Mouse (Mus musculus) forelimb bud, embryonic 11.5 days (tissue): ENCODE results near the gene Zfp85.
"Not testable (repeated sequence)": the region's sequence is repeated elsewhere in the genome, so short reads cannot be mapped to it uniquely, and the experiment has no call there.

Experiments used
- DNase-seq: peaks from one replicate; pipeline ENCODE4 v3.0.0-alpha.2; 2012; ENCODE audit warnings: low read depth, low spot score

Gene Zfp85

DNA sequence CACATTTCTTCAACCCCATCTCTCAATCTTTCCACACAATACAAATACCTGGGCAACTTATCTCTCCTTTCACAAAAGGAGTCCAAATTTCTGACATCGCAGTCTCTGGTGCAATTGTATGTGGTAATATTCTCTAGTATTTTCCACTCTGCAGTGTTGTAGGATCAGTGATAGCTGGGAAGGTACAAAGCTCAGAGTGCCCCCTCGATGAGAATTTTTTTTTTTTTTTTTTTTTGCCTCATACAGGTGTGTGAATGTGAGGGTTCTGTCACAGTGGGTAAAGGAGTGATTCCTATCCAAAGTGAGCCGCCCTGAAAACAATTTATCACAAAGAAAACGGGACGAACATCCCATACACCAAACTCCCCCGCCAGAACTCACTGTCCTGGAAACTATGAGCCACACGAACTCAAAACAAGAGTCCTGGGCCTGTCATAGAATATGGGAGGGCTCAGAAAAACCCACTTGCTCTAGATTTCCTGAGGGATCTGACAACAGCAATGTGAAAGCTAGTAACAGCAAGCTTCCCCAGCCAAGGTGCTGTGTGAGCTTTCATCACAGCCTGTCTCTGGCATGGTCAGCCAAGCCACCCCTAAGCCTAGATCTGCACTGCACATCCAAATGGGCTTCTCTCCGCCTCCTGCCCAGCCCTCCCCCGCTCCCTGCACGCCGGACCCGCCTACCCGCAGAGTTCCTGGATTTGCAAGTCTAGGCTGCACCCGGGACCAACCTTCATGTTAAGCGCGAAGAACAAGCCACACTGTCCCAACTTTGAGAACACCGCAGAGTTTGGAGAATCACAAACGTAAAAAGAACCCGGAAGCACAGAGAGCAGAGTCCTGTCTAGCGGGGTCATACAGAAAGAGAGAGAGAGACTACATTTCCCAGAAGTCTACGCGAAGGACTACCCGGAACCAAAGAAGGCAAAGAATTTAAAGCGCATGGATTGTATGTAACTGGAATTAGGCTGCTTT lies at the start of gene Zfp85:
Gene Zfp85, minus strand, starts transcription at position 896 of the 974 bp plus-strand sequence.
- peak; percentile 40 for DNase-seq

DNA sequence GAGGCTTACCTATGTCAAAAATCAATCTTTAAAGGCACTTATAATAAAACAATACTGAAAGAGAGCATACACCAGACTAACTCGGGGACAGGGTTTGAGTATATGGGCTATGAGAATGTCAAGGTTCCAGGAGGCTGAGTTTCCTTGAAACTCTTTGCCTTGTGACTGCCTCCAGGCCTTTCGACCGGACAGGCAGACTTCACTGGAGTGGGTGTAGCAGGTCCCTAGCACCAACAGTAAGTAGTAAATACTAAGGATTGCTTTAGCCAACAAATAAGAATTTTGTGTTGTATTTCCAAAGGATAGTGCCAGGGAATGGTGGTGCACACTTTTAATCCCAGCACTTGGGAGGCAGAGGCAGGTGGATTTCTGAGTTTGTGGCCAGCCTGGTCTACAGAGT lies 44.1 kb upstream of the Zfp85 start:
- DNase-seq, result not testable (repeated sequence)

DNA sequence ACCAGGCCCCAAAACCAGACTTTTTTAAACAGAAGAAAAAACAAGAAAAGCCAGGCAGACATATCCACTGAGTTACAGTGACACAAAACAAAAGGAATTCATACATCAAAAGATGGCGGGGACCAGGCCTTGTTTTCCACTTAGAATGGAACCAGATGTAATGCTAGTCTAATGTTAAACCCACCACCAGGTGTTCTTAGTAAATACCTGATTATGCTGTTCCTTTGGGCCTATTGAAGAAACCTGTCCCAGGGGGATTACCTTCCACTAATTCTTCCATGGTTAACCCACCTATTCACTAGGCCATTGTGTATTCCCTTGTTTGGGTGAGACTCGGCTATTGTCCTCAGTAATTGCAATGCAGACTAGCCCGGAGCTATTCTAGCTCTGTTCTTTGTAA lies 43.6 kb upstream of the Zfp85 start:
- no peak for DNase-seq

DNA sequence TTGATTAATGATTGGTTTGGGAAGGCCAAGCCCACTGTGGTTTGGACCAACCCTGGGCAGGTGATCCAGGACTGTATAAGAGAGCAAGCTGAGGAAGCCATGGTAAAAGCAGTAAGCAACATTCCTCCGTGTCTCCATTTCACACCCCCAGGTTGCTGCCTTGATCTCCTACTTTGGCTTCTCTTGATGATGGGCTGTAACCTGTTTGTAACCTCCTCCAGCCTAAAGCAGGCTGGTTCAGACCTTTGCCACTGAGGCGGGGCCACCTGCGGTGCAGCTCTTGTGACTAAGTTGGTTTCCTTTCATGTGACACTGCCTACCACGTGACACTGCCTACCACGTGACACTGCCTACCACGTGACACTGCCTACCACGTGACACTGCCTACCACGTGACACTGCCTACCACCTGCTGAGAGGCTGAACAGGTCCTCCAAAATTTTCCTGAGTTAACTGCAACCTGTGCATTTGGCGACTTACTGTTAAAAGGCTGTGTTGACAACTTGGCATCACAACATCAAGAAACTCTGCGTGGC lies 37.0 kb upstream of the Zfp85 start:
- no peak for DNase-seq

DNA sequence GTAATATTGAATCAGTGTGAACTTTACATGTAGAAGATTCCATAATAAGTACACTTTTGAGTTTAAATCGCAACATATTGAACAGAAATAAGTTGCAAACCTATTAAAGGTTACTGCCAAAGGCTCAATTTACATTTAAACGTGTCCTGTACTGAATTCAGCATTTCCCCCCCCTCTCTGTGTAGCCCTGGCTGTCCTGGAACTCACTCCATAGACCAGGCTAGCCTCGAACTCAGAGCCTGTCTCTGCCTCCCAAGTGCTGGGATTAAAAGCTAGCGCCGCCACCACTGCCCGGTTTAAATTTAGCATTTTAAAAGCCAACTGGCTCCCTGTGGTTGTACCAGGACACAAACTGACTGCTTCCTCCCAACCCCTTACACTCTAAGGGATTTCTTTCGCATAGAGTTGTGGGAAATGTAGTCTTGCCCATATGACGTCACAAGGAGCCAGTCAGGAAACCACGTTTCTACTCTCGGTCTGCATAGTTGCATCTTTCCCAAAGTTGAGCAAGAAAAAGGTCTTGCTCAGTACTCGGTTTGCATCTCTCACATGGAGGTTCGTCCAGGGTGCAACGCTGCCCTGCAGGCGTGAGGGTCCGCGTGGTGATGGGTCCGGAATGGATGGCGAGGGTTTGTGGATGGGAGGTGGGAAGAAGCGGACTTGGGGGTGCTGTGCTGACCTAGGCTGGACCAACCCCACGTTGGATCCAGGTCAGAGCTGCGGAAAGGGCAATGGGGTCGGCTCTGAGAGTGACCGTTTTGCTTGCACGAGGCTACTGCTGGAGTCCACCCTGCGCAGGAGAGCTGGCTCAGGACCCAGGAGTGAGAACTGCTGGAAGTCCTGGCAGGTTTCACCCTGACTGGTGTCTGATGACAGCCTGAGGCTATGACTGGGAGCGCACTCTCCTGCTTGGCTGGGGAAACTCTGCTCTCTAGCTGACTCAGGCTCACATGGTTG lies 24.5 kb upstream of the Zfp85 start, which contains the start of gene Zfp493:
Gene Zfp493, plus strand, starts transcription at position 429 of the 957 bp plus-strand sequence.
- peak; percentile 82 for DNase-seq

DNA sequence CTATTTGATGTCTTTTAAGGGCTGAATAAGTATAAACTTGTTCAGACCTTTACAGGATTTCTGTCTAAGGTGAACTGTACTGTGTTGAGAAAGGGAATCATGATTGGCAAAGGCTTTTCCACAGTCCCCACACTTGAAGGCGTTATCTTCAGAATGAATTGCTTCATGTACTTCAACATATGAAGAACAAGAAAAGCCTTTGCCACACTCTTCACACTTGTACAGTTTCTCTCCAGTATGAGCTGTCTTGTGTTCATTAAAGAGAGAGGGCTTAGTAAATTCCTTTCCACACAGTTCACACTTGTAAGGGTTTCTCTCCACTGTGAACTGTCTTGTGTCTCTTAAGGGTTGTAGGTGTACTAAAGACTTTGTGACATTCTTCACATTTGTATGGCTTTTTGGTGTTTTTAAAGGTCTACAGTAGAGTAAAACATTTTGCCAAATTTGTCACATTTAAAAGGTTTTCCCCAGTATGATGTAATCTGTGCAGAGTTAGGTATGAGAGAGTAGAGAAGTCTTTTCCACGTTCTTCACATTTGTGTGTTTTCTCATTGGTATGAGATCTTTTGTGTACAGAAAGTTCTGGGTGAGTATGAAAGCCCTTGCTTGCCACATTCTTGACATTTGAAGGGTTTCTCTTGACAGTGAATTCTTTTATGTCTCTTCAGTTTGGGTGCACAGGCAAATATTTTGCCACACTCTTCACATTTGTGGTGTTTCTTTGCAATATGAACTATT lies 8.2 kb upstream of the Zfp85 start:
- no peak for DNase-seq

DNA sequence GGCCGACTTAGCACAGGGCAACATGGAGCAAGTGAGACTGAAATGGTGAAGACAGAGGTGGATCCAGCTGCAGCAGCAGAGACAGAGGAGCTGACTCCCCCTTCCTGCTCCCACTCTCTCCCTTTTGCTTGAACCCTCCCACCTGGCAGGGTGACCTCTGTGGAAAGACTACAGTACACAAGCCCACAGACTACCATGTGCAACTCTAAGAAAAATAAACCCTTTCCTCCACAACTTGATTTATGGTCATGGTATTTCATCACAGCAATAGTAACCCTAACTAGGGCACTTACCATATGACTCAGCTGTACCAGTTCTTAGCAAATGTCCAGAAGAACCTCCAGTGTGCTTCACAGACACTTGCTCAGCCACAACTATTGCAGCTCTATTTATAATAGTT lies 4.9 kb upstream of the Zfp85 start:
- no peak for DNase-seq

DNA sequence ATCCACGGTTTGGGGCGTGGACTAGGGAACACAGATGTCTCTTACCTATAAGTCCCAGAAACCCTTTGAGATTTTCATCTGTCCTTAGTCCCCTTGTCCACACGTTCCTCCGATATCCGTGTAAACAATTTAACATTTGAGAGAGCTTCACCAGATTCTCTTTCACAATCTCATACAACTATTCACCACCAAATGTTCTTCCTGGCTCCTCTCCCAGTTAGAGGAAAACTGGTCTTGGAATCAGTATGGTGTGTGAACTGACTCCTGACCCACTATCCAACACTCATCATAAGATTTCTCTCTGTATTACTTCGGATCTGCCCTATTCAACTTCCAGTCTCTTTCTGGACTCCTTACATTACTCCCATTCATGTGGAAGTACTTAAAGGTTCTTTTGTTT lies 733 bp upstream of the Zfp85 start:
- DNase-seq, result no peak

DNA sequence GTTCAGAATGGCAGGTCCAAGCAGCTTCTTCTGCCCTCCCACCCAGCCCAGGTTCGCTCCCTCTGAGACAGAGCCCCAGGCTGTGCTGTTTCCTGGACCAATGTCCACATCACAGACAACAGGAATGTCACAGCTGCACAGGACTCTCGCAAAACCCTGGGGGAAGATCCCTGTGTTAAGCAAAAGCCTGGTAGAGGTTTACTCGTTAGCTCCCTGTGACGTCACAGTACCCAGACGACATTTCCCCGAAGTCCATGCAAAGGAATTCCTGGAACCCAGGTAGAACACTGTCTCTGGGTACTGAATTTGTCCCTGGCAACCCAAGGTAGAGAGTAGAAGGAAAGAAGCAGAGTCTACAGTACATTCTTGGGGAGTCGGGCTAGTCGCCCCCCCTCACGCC lies 11.1 kb downstream of the Zfp85 start:
- no peak for DNase-seq

DNA sequence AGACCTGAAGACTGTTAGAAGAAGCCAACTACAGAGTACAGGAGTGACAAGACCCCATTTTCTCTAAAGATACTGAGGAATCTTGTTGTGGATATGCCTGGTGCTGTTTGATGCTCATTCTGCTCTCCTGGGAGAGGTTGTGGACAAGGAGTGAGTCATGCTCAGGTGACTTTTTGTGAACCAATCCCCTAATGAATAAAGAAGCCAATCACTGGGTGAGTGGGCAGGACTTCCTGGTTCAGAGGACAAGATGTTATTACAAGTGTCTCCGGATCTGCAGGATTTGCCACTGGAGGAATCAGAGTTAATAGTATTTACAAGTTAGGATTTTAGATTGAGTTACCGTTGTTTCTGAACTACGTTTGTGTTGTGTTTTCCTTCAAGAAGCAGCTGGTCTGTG lies 12.1 kb downstream of the Zfp85 start:
- DNase-seq, result no peak

DNA sequence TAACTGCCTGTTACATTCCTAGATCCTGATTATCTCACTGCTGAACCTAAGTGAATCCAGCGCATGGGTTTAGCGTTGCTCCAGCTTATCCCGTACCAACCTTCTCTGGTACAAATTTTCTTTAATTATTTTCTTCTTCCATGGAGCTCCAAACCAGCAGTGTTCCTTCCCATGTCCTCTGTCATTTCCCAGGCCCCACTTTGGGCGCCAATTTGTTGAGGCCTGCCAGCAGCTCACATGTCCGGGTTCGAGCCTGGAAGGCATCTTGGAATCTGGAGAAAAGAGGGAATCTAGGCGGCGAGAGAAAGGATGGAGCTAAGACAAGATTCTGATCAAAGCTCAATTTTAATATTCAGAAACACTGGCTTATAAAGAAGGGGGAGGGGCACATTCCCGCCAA lies 20.6 kb downstream of the Zfp85 start:
- not testable (repeated sequence) for DNase-seq

DNA sequence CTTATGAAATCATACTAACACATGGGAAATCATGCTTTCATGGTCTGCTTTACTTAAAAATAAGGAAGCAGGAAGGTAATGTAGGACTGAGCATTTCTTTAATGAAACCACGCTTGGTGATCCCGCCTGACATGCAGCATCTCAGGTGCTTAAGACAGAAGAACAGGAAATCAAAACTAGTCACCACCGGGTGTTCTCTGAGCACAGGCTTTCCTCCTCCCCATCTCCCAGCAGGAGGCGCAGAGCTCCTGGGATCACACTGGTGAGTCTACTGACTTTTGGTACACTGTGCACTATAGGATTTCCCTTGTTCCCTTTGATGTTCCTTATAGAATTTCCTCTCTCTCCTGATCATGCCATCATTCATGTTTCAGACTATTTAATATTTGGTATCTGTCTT lies 25.6 kb downstream of the Zfp85 start:
- DNase-seq, result not testable (repeated sequence)

DNA sequence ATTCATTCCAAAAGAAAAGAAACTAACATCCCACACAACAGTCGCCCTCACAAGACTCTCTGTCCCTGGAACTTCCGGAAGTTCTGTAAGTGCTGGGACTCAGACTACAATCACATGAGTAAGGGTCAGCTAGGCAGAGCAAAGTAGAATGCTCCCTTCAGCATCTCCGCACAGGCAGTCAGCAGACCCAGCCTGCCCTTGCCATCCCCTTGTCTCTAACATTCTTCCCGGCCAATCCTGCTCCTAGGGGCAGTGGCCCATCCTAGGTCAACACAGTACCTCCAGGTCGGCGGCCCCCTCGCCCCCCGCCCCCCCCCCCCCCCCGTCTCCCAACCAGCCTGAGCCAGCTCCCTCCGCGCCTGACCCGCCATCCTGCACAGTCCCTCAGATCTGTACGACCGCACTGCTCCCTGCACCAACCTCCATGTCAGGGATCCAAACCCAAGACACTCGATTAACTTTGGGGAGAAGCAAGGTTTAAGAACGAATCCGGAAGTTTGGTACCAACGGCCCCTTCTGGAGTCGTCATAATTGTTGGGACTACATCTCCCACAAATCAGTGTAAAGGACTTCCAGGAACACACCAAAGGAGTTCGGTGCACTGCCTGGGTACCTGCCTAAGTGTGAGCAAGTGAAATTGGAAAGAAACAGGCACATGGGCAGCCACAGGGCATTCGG lies 26.2 kb downstream of the Zfp85 start, which contains the start of gene Zfp65:
Gene Zfp65, minus strand, starts transcription at position 533 of the 678 bp plus-strand sequence.
- DNase-seq, result peak; percentile 52

DNA sequence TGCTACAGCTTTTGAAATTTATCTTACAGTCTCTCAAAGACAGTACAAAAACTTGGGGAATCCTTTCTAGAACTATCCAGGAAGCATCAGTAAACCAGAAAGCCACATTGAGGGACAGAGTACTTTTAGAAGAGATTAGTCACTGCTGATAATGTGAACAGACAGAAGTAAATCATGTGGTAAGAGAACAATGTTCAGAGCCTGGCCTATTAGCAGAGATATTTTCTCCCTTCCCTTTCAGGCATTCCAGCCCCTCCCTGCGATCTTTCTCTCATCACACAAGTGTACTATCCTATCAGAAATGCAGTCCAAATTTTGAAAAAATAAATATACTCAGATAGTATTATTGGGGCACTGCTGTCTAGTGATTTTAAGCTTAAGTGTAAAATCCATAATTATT lies 26.9 kb downstream of the Zfp85 start:
- DNase-seq, result no peak

DNA sequence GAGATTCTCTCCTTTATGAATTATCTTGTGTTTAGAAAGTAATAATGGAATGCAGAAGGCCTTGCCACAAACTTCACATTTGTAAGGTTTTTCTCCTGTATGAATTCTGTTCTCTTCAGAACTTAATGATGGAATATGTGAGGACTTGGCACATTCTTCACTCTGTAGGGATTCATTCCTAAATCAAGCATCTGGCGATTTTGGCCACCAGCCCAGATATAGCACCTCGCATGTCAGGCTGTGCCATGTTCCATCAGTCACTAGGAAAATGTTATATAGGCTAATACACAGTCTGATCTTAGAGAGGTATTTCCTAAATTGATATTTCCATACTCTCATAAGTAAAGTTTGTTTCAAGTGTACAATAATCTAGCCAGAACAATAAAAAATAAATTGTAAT lies 29.7 kb downstream of the Zfp85 start:
- DNase-seq, result not testable (repeated sequence)

DNA sequence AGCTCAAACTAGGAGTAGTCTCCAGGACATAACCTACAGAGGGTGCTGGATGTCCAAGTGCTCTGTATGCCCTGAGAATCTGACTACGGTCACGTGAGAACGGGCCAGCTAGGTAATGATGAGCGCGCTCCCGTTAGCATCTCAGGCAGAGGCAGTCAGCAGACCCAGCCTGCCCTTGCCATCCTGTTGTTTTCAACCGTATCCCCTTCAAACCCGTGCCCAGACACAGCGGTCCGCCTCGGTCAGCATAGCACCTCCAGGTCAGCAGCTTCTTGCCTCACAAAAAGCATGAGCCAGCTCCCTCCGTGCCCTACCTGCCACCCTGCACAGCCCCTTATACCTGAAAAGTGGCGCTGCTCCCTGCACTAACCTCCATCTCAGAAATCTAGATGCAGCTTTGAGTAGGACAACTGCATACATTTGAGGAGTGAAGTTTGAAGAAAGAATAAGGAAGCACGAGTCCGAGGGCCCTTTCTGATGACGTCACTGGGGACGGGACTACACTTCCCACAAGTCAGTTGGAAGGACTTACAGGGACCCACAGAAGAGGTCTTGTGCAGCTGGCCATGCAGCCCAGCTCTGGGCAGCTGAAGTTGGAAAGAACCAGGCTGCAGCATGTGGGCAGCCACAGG lies 31.1 kb downstream of the Zfp85 start:
- peak; percentile 90 for DNase-seq
